Mouse (Mus musculus): ENCODE measurements at regions not wholly inside any gene's neighbourhood (a gene's known extent, or its start where the extent isn't known, plus 50 kb on each side); places are given as distances from the start of the nearest gene placed in this dataset.

DNA sequence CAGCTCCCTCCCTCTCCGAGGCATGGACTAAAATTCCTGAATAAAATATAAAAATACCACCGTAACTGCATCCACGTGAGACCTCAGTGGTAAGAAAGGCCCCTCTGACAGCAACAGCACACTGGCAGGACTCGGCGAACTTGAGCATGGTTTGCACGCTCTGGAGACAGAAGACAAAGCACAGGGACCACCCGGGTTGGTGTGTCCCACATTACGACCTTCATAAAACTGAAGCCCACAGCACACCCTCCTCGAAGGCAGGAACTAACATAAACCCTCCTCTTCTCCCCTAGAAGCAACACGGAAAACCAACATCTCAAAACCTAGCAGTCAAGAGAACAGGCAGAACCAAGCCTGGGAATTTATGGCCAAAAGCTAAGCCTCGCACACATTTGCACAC, 101.7 kb upstream of the Hnrnpa3 start:
- no peak for TF ChIP-seq GATA1 (IDR thresholded peaks at IDR 0.05; ENCODE audit: low read length)
- no peak for TF ChIP-seq TAL1 (IDR thresholded peaks at IDR 0.05; ENCODE audit: low read length)

All from erythroblast, embryonic 14.5 days (primary cell).